Mouse (Mus musculus): Measurements from ENCODE around the gene Tsc22d2. TPM values are rescaled to one million over a fixed set of nuclear protein-coding genes. Genes with fewer than 3 reads are reported as not detected.

Tsc22d2 gene
- polyA plus RNA-seq (2012; rRNA removed), result 5.1 and 5.7 TPM in 2 replicates

GRCm38 (mm10) chr3:58414234-58414938, at the start of gene Tsc22d2:
Gene Tsc22d2, plus strand, starts transcription at chr3:58414715.

Other genes starting within 250 kb of the Tsc22d2 start
- 25.9 and 30.5 TPM in 2 replicates for gene Eif2a, start 111.1 kb downstream of the Tsc22d2 start, polyA plus RNA-seq (2012; rRNA removed)
- 58.4 and 66.0 TPM in 2 replicates for gene Serp1, start 111.2 kb downstream of the Tsc22d2 start, polyA plus RNA-seq (2012; rRNA removed)
- gene Selenot, start 161.9 kb downstream of the Tsc22d2 start, polyA plus RNA-seq (2012; rRNA removed), result 32.0 and 33.1 TPM in 2 replicates
- 0.01 and 0.02 TPM in 2 replicates for gene Erich6, start 222.5 kb downstream of the Tsc22d2 start, polyA plus RNA-seq (2012; rRNA removed)

Measured in liver, embryonic 18 days (tissue).